Mouse (Mus musculus) embryonic facial prominence, embryonic 14.5 days (tissue): ENCODE measurements around the gene Ppp4r1. TPM values are rescaled to one million over a fixed set of nuclear protein-coding genes. Genes with fewer than 3 reads are reported as not detected.

Source experiments
- ATAC-seq: fragments of 200-750 bp; cut with Nextera tagmentation; 2 replicates; pipeline ENCODE4 v1.8.0; 2017; ENCODE audit warnings: low read depth, moderate number of reproducible peaks, moderate TSS enrichment
- DNase-seq: peaks from one replicate; pipeline ENCODE4 v3.0.0-alpha.2; 2015; ENCODE audit warnings: low spot score
- H3K27ac ChIP-seq: fragments of 300-500 bp; sonication (generic); replicated peaks from 2 replicates; pipeline ENCODE4 v1.5.1; 2014; ENCODE audit warnings: low read depth, mild to moderate bottlenecking, low read length, moderate library complexity
- H3K27me3 ChIP-seq: fragments of 300-500 bp; sonication (generic); replicated peaks from 2 replicates; pipeline ENCODE4 v1.6.1; 2014; ENCODE audit warnings: low read length; ENCODE audit not compliant: control insufficient read depth, insufficient read depth
- H3K36me3 ChIP-seq: fragments of 300-500 bp; sonication (generic); 2 replicates; pipeline ENCODE4 v1.6.1; 2014; ENCODE audit warnings: low read length, mixed read lengths; ENCODE audit not compliant: control insufficient read depth, insufficient read depth
- H3K4me1 ChIP-seq: fragments of 300-500 bp; sonication (generic); 2 replicates; pipeline ENCODE4 v1.6.1; 2014; ENCODE audit warnings: antibody characterized with exemption, low read length; ENCODE audit not compliant: control insufficient read depth, insufficient read depth
- H3K4me2 ChIP-seq: fragments of 300-500 bp; sonication (generic); 2 replicates; pipeline ENCODE4 v1.6.1; 2014; ENCODE audit warnings: low read depth, mild to moderate bottlenecking, low read length, moderate library complexity, mixed read lengths
- H3K4me3 ChIP-seq: fragments of 300-500 bp; sonication (generic); 2 replicates; pipeline ENCODE4 v1.5.1; 2014; ENCODE audit warnings: low read depth, mild to moderate bottlenecking, low read length
- H3K9ac ChIP-seq: fragments of 300-500 bp; sonication (generic); 2 replicates; pipeline ENCODE4 v1.6.1; 2014; ENCODE audit warnings: low read depth, mild to moderate bottlenecking, low read length, moderate library complexity, mixed read lengths
- H3K9me3 ChIP-seq: fragments of 300-500 bp; sonication (generic); 2 replicates; pipeline ENCODE4 v1.6.1; 2016; ENCODE audit warnings: low read length; ENCODE audit not compliant: control insufficient read depth
- WGBS: fragments of 180-500 bp; shearing (Covaris S2); extraction: QIAGEN DNeasy Blood & Tissue Kit; methylation state at CpG from one replicate; pipeline ENCODE4 v1.1.7; 2014; 5-methylcytosine and 5-hydroxymethylcytosine counted together
- polyA plus RNA-seq: library from polyadenylated mRNA; unstranded; fragments of >200 nt; fragmentation: Nextera tagmentation; extraction: Ambion mirVana; gene quantifications from 2 replicates; pipeline ENCODE4 v1.2.1, GENCODE M21; 2014

Ppp4r1 gene
- polyA plus RNA-seq, 1 experiment from 2014 or later, result 39.5 TPM

DNA sequence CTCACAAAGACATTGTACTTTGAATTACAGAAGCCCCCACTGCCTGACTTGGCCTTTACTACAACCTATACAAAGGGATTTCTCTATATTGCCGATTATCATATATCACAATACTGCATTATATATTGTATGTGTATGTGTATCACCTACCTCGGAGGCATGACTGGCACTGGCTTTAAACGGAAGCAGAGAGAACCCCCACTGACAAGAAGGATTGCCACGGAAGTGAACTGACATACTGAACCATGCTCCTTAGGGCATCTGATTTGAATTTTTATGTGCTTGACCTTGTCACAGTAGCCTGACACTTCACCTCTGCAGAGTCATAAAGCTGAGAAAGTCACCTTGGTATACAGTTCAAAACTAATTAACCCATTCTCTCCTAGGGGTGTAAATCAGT lies 39.4 kb upstream of the Ppp4r1 start:
- H3K27ac ChIP-seq, result no peak overlapping the region
- no peak overlapping the region for H3K4me2 ChIP-seq
- DNase-seq, result no peak
- H3K27me3 ChIP-seq, result no peaks in the 10 kb centered on the region
- H3K9me3 ChIP-seq, result no peaks in the 10 kb centered on the region
- ATAC-seq, result no peak
- no peak overlapping the region for H3K9ac ChIP-seq
- H3K4me1 ChIP-seq, result no peaks in the 10 kb centered on the region
- H3K4me3 ChIP-seq, result no peak overlapping the region
- H3K36me3 ChIP-seq, result no peaks in the 10 kb centered on the region
- 67% methylated on average over 4 of the region's 4 CpGs for WGBS

DNA sequence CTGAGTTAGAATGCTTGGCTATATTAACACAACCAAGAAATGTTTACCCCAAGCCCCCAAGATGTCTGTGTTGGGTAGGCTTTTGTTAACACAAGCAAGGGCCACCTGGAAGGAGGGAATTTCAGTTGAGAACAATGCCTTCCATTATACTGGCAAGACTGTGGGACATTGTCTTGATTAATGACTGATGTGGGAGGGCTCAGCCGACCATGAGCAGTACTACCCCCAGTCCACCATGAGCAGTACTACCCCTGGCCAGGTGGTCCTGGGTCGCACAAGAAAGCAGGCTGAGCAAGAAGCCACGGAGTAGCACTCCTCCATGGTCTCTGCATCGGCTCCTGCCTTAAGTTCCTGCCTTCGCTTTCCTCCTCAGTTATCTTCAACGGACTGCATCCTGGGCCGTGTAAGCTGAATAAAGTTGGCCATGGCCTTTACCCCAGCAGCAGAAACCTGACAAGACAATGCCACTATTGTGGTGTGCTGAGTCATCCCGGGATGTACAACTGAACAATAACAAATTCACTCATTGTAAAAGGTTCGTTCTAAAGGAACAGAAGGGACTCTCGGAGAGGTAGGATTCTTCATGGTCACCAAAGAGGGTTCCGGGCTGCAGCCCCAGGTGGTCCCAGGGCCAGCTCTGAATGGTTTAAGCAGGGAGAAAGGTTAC lies 38.6 kb upstream of the Ppp4r1 start:
- ATAC-seq, result no peak
- WGBS, result 71% methylated on average over 11 of the region's 11 CpGs
- no peak overlapping the region for H3K27ac ChIP-seq
- H3K4me3 ChIP-seq, result no peak overlapping the region
- no peaks in the 10 kb centered on the region for H3K9me3 ChIP-seq
- H3K36me3 ChIP-seq, result no peaks in the 10 kb centered on the region
- H3K27me3 ChIP-seq, result no peaks in the 10 kb centered on the region
- no peaks in the 10 kb centered on the region for H3K4me1 ChIP-seq
- H3K9ac ChIP-seq, result no peak overlapping the region
- no peak for DNase-seq
- no peak overlapping the region for H3K4me2 ChIP-seq

- no peaks in the 10 kb centered on the region for H3K4me1 ChIP-seq
- no peak overlapping the region for H3K27ac ChIP-seq
- H3K4me3 ChIP-seq, result no peak overlapping the region
- no peaks in the 10 kb centered on the region for H3K27me3 ChIP-seq
- H3K4me2 ChIP-seq, result no peak overlapping the region
- ATAC-seq, result no peak
- no peaks in the 10 kb centered on the region for H3K9me3 ChIP-seq
- no peak for DNase-seq
- WGBS, result 87% methylated on average over 6 of the region's 6 CpGs
- H3K9ac ChIP-seq, result no peak overlapping the region
- H3K36me3 ChIP-seq, result no peaks in the 10 kb centered on the region
These were observed 36.1 kb upstream of the Ppp4r1 start for GRCm38 (mm10) chr17:65746314-65746713.

DNA sequence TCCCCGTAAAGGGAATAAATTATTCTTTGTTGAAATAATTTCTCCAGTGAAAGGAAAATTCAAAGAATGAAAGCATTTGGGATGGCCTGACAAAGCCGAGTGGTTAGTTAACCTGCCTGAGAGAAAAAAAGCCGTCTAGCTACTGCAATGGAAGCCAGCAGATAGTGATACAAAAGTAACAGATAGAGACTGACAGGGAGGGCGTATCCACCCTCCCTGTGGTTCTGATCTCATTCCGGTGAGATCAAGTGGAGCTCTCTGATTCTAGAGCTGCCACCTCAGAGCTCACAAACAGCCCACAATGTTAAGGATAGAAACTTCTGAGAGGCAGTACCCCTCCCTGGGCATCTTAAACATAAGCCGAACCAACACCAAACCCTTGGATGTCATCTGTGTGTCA lies 33.4 kb upstream of the Ppp4r1 start:
- Histone ChIP-seq H3K27me3 (no peaks in the 10 kb centered on the region), H3K9me3 (peaks cover 5% of the 10 kb centered on the region; the same call in 1 of the 2 replicates), H3K9ac (no peak overlapping the region), H3K4me3 (no peak overlapping the region), H3K36me3 (0 out of 2 replicates have a peak, but pooled peaks cover 7% of the 10 kb centered on the region), H3K4me2 (no peak overlapping the region), H3K4me1 (no peaks in the 10 kb centered on the region), H3K27ac (no peak overlapping the region)
- 88% methylated on average over 6 of the region's 6 CpGs for WGBS
- DNase-seq (no peak), ATAC-seq (no peak)

GRCm38 (mm10) chr17:65749803-65750202 lies 32.6 kb upstream of the Ppp4r1 start:
- H3K9me3 ChIP-seq, result peaks cover 5% of the 10 kb centered on the region; the same call in 1 of the 2 replicates
- no peak for ATAC-seq
- H3K9ac ChIP-seq, result no peak overlapping the region
- H3K27me3 ChIP-seq, result no peaks in the 10 kb centered on the region
- no peaks in the 10 kb centered on the region for H3K4me1 ChIP-seq
- no peak overlapping the region for H3K4me2 ChIP-seq
- no peak for DNase-seq
- WGBS, result 91% methylated on average over 7 of the region's 7 CpGs
- no peak overlapping the region for H3K4me3 ChIP-seq
- no peak overlapping the region for H3K27ac ChIP-seq
- 0 out of 2 replicates have a peak, but pooled peaks cover 7% of the 10 kb centered on the region for H3K36me3 ChIP-seq

DNA sequence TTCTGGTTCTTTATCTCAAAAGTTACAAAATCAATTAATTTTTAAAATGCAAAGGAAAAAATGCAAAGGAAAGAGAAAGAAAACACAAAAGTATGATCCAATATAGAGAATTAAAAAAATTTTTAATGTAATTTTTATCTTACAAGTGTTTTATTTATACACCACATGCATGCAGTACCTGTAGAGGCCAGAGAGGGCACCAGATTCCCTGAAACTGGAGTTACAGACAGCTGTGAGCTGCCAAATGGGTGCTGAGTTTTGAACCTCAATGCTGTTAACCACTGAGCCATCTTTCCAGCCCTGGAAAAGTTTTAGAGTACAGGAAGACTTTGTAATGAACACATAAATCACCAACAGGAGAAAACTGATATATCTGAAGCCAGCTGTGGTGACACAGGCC lies 32.1 kb upstream of the Ppp4r1 start:
- Histone ChIP-seq H3K4me2 (no peak overlapping the region), H3K9ac (no peak overlapping the region), H3K36me3 (0 out of 2 replicates have a peak, but pooled peaks cover 7% of the 10 kb centered on the region), H3K27me3 (no peaks in the 10 kb centered on the region), H3K4me1 (no peaks in the 10 kb centered on the region), H3K27ac (no peak overlapping the region), H3K4me3 (no peak overlapping the region), H3K9me3 (peaks cover 5% of the 10 kb centered on the region; the same call in 1 of the 2 replicates)
- no peak for DNase-seq
- no peak for ATAC-seq

- Histone ChIP-seq H3K9ac (no peak overlapping the region), H3K4me1 (no peaks in the 10 kb centered on the region), H3K9me3 (peaks cover 5% of the 10 kb centered on the region; the same call in 1 of the 2 replicates), H3K27ac (no peak overlapping the region), H3K27me3 (no peaks in the 10 kb centered on the region), H3K4me3 (no peak overlapping the region), H3K36me3 (0 out of 2 replicates have a peak, but pooled peaks cover 7% of the 10 kb centered on the region), H3K4me2 (no peak overlapping the region)
- DNase-seq (no peak), ATAC-seq (no peak)
- 96% methylated on average over 6 of the region's 6 CpGs for WGBS
These were observed 29.2 kb upstream of the Ppp4r1 start for GRCm38 (mm10) chr17:65753130-65753529.

DNA sequence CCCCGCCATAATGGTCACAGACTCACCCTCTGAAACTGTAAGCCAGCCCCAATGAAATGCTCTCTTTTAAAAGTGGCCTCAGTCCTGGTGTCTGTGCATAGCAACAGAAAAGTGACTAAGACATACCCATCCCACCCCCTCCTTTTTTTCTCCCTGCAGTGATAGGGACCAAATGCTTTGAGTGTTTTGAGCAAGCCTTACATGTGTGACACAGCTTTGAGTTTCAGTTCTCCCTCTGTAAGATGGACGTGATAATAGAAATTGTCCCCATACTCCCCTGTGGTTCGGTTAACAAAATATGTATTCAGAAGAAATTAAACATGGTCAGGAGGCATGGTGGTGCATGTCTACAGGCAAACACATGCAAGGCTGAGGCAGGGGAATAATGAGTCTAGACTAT lies 26.5 kb upstream of the Ppp4r1 start:
- no peak overlapping the region for H3K4me2 ChIP-seq
- peaks cover 7% of the 10 kb centered on the region; the same call in 1 of the 2 replicates for H3K36me3 ChIP-seq
- H3K27me3 ChIP-seq, result no peaks in the 10 kb centered on the region
- H3K9ac ChIP-seq, result no peak overlapping the region
- no peaks in the 10 kb centered on the region for H3K4me1 ChIP-seq
- H3K9me3 ChIP-seq, result peaks cover 5% of the 10 kb centered on the region; the same call in 1 of the 2 replicates
- no peak overlapping the region for H3K4me3 ChIP-seq
- DNase-seq (no peak), ATAC-seq (no peak)
- 90% methylated on average over 3 of the region's 3 CpGs for WGBS
- no peak overlapping the region for H3K27ac ChIP-seq

- Histone ChIP-seq H3K36me3 (peaks cover 7% of the 10 kb centered on the region; the same call in 1 of the 2 replicates), H3K4me2 (no peak overlapping the region), H3K4me1 (no peaks in the 10 kb centered on the region), H3K9me3 (peaks cover 5% of the 10 kb centered on the region; the same call in 1 of the 2 replicates), H3K4me3 (no peak overlapping the region), H3K27me3 (no peaks in the 10 kb centered on the region), H3K9ac (no peak overlapping the region), H3K27ac (no peak overlapping the region)
- WGBS, result 61% methylated on average over 6 of the region's 6 CpGs
- peak; percentile 44; the same call in 1 of the 2 replicates for ATAC-seq
- DNase-seq, result peak; percentile 67
These were observed 25.2 kb upstream of the Ppp4r1 start for GRCm38 (mm10) chr17:65757150-65757549.
